Mouse (Mus musculus) forebrain, postnatal 0 days (tissue): ENCODE data around the gene Arl5c. TPM values are rescaled to one million over a fixed set of nuclear protein-coding genes. Genes with fewer than 3 reads are reported as not detected.
A peak's percentile ranks its signal among the peaks of the same experiment; 100 is the strongest.

Source experiments
- ATAC-seq: fragments of 200-750 bp; cut with Nextera tagmentation; 2 replicates; pipeline ENCODE4 v1.8.0; 2017; ENCODE audit warnings: mild to moderate bottlenecking, moderate library complexity
- DNase-seq: peaks from one replicate; pipeline ENCODE4 v3.0.0-alpha.2; 2015
- H3K27ac ChIP-seq: fragments of 300-500 bp; sonication (generic); 2 replicates; pipeline ENCODE4 v1.5.1; 2014; ENCODE audit warnings: low read depth, mild to moderate bottlenecking, antibody characterized with exemption, low read length, moderate library complexity, mixed read lengths
- H3K27me3 ChIP-seq: fragments of 300-500 bp; sonication (generic); 2 replicates; pipeline ENCODE4 v1.6.1; 2014; ENCODE audit warnings: mild to moderate bottlenecking, low read length, mixed read lengths; ENCODE audit not compliant: insufficient read depth
- H3K36me3 ChIP-seq: fragments of 300-500 bp; sonication (generic); 2 replicates; pipeline ENCODE4 v1.6.1; 2014; ENCODE audit warnings: mild to moderate bottlenecking, moderate library complexity; ENCODE audit not compliant: insufficient read depth
- H3K4me1 ChIP-seq: fragments of 300-500 bp; sonication (generic); 2 replicates; pipeline ENCODE4 v1.6.1; 2014; ENCODE audit warnings: antibody characterized with exemption; ENCODE audit not compliant: insufficient read depth
- H3K4me2 ChIP-seq: fragments of 300-500 bp; sonication (generic); 2 replicates; pipeline ENCODE4 v1.6.1; 2014; ENCODE audit warnings: low read depth, mild to moderate bottlenecking, moderate library complexity
- H3K4me3 ChIP-seq: fragments of 300-500 bp; sonication (generic); 2 replicates; pipeline ENCODE4 v1.5.1; 2014; ENCODE audit warnings: low read depth, low read length, mixed read lengths
- H3K9ac ChIP-seq: fragments of 300-500 bp; sonication (generic); 2 replicates; pipeline ENCODE4 v1.6.1; 2014; ENCODE audit warnings: mild to moderate bottlenecking
- H3K9me3 ChIP-seq: fragments of 300-500 bp; sonication (generic); 2 replicates; pipeline ENCODE4 v1.6.1; 2016; ENCODE audit warnings: low read length
- CTCF ChIP-seq: sonication (generic); IDR thresholded peaks from 2 replicates; pipeline ENCODE4 v1.5.1; 2016; ENCODE audit warnings: antibody characterized with exemption, control low read depth, low read depth
- WGBS: fragments of 180-500 bp; shearing (Covaris S2); extraction: QIAGEN DNeasy Blood & Tissue Kit; methylation state at CpG from one replicate; pipeline ENCODE4 v1.1.7; 2014; 5-methylcytosine and 5-hydroxymethylcytosine counted together
- polyA plus RNA-seq: library from polyadenylated mRNA; unstranded; fragments of >200 nt; fragmentation: Nextera tagmentation; extraction: Ambion mirVana; gene quantifications from 2 replicates; pipeline ENCODE4 v1.2.1, GENCODE M21; 2015
- total RNA-seq: library from RNA; depleted of rRNA; stranded (reverse); fragments of >200 nt; gene quantifications from 2 replicates; pipeline ENCODE4 v1.2.3, GENCODE M21; 2014

Arl5c gene
- total and polyA plus RNA-seq, 2 experiments from 2014 or later, result 4.2 to 5.2 TPM

- H3K9me3 ChIP-seq, result no peaks in the 10 kb centered on the region
- H3K27ac ChIP-seq, result no peak overlapping the region
- H3K9ac ChIP-seq, result no peak overlapping the region
- no peak overlapping the region for H3K4me2 ChIP-seq
- H3K36me3 ChIP-seq, result peaks cover 80% of the 10 kb centered on the region
- WGBS, result 85% methylated on average over 11 of the region's 11 CpGs
- no peak for DNase-seq
- TF ChIP-seq CTCF, result no peak
- no peaks in the 10 kb centered on the region for H3K4me1 ChIP-seq
- no peak for ATAC-seq
- no peaks in the 10 kb centered on the region for H3K27me3 ChIP-seq
- no peak overlapping the region for H3K4me3 ChIP-seq
These were observed 12.1 kb upstream of the Arl5c start for GRCm38 (mm10) chr11:98008087-98008486.

- 83% methylated on average over 10 of the region's 10 CpGs for WGBS
- TF ChIP-seq CTCF, result no peak
- H3K36me3 ChIP-seq, result peaks cover 79% of the 10 kb centered on the region
These were observed 9.7 kb upstream of the Arl5c start for GRCm38 (mm10) chr11:98005686-98006085.

GRCm38 (mm10) chr11:98005076-98005475, 9.1 kb upstream of the Arl5c start:
- Histone ChIP-seq H3K4me1 (no peaks in the 10 kb centered on the region), H3K4me2 (no peak overlapping the region), H3K27me3 (no peaks in the 10 kb centered on the region), H3K36me3 (peaks cover 73% of the 10 kb centered on the region), H3K9ac (no peak overlapping the region), H3K9me3 (no peaks in the 10 kb centered on the region), H3K4me3 (no peak overlapping the region), H3K27ac (no peak overlapping the region)
- no peak for TF ChIP-seq CTCF
- DNase-seq (no peak), ATAC-seq (no peak; the same call in 1 of the 2 replicates)
- 60% methylated on average over 13 of the region's 13 CpGs for WGBS

More at GRCm38 (mm10) chr11:98005686-98006085, 9.7 kb upstream of the Arl5c start:
- H3K9ac ChIP-seq, result no peak overlapping the region
- no peak for DNase-seq
- H3K27me3 ChIP-seq, result no peaks in the 10 kb centered on the region
- H3K4me3 ChIP-seq, result no peak overlapping the region
- ATAC-seq, result no peak
- H3K4me1 ChIP-seq, result no peaks in the 10 kb centered on the region
- H3K9me3 ChIP-seq, result no peaks in the 10 kb centered on the region
- H3K4me2 ChIP-seq, result no peak overlapping the region
- no peak overlapping the region for H3K27ac ChIP-seq

DNA sequence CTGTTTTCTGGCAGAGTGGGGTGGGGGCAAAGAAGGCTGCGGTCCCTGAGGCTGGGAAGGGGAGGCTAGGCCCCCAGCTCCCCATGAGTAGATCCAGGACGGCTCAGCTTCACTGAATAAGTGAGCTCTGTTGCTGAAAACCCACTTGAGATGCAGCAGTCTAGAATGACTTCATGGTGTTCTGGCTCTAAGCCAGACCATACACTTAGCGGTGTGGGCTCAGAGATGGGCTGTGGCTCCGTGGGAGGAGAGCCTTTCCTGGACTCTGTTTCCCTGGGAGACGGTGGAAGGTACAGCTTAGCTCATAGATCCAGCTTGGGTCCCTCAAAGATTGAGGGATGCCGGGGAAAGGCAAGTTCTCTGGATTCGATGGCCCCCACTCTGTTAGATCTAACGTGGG, 8.2 kb upstream of the Arl5c start:
- no peak for DNase-seq
- Histone ChIP-seq H3K36me3 (peaks cover 64% of the 10 kb centered on the region), H3K4me1 (no peaks in the 10 kb centered on the region), H3K9ac (no peak overlapping the region), H3K9me3 (no peaks in the 10 kb centered on the region), H3K27me3 (no peaks in the 10 kb centered on the region), H3K4me2 (no peak overlapping the region), H3K27ac (0 out of 2 replicates have a peak overlapping the region, but pooled peaks have one; percentile 35), H3K4me3 (no peak overlapping the region)
- no peak for ATAC-seq
- TF ChIP-seq CTCF, result no peak
- 59% methylated on average over 8 of the region's 8 CpGs for WGBS

- Histone ChIP-seq H3K9ac (no peak overlapping the region), H3K4me2 (0 out of 2 replicates have a peak overlapping the region, but pooled peaks have one; percentile 1), H3K27ac (no peak overlapping the region; the same call in 1 of the 2 replicates), H3K36me3 (peaks cover 54% of the 10 kb centered on the region), H3K4me1 (no peaks in the 10 kb centered on the region), H3K9me3 (no peaks in the 10 kb centered on the region), H3K27me3 (no peaks in the 10 kb centered on the region), H3K4me3 (no peak overlapping the region)
- TF ChIP-seq CTCF, result no peak
- peak; percentile 40; the same call in 1 of the 2 replicates for ATAC-seq
- no peak for DNase-seq
- WGBS, result 32% methylated on average over 17 of the region's 17 CpGs
These were observed 7.2 kb upstream of the Arl5c start for GRCm38 (mm10) chr11:98003171-98003671.

GRCm38 (mm10) chr11:98002627-98003026, 6.6 kb upstream of the Arl5c start:
- DNase-seq (peak; percentile 80), ATAC-seq (peak; percentile 69)
- Histone ChIP-seq H3K27me3 (no peaks in the 10 kb centered on the region), H3K36me3 (peaks cover 49% of the 10 kb centered on the region), H3K4me1 (no peaks in the 10 kb centered on the region), H3K9me3 (no peaks in the 10 kb centered on the region), H3K9ac (no peak overlapping the region), H3K4me3 (no peak overlapping the region), H3K4me2 (0 out of 2 replicates have a peak overlapping the region, but pooled peaks have one; percentile 1), H3K27ac (no peak overlapping the region)
- peak; percentile 84 for TF ChIP-seq CTCF
- WGBS, result 12% methylated on average over 12 of the region's 12 CpGs

GRCm38 (mm10) chr11:98001986-98002385, 6.0 kb upstream of the Arl5c start:
- H3K9me3 ChIP-seq, result no peaks in the 10 kb centered on the region
- ATAC-seq (no peak), DNase-seq (no peak)
- H3K36me3 ChIP-seq, result peaks cover 43% of the 10 kb centered on the region
- WGBS, result 57% methylated on average over 6 of the region's 6 CpGs
- TF ChIP-seq CTCF, result no peak
- H3K9ac ChIP-seq, result no peak overlapping the region
- H3K4me3 ChIP-seq, result no peak overlapping the region
- no peak overlapping the region for H3K4me2 ChIP-seq
- H3K4me1 ChIP-seq, result no peaks in the 10 kb centered on the region
- H3K27ac ChIP-seq, result no peak overlapping the region
- no peaks in the 10 kb centered on the region for H3K27me3 ChIP-seq
